Mouse (Mus musculus) embryonic facial prominence, embryonic 10.5 days (tissue): Measurements from ENCODE around the gene S100a16. TPM values are rescaled to one million over a fixed set of nuclear protein-coding genes. Genes with fewer than 3 reads are reported as not detected.

Experiments used
- DNase-seq: peaks from one replicate; pipeline ENCODE4 v3.0.0-alpha.2; 2017; ENCODE audit warnings: low spot score
- H3K27ac ChIP-seq: fragments of 300-500 bp; sonication (generic); replicated peaks from 2 replicates; pipeline ENCODE4 v1.5.1; 2016; ENCODE audit warnings: mild to moderate bottlenecking
- H3K27me3 ChIP-seq: fragments of 300-500 bp; sonication (generic); replicated peaks from 2 replicates; pipeline ENCODE4 v1.6.1; 2016; ENCODE audit warnings: low read depth, mild to moderate bottlenecking; ENCODE audit not compliant: poor library complexity, severe bottlenecking
- H3K36me3 ChIP-seq: fragments of 300-500 bp; sonication (generic); replicated peaks from 2 replicates; pipeline ENCODE4 v1.6.1; 2016; ENCODE audit warnings: mild to moderate bottlenecking, moderate library complexity
- H3K4me1 ChIP-seq: fragments of 300-500 bp; sonication (generic); 2 replicates; pipeline ENCODE4 v1.6.1; 2016
- H3K4me3 ChIP-seq: fragments of 300-500 bp; sonication (generic); 2 replicates; pipeline ENCODE4 v1.5.1; 2016; ENCODE audit warnings: mild to moderate bottlenecking, moderate library complexity
- H3K9me3 ChIP-seq: fragments of 300-500 bp; sonication (generic); 2 replicates; pipeline ENCODE4 v1.6.1; 2016; ENCODE audit warnings: mild to moderate bottlenecking
- WGBS: fragments of 180-500 bp; shearing (Covaris S2); methylation state at CpG from one replicate; pipeline ENCODE4 v1.1.7; 2016; 5-methylcytosine and 5-hydroxymethylcytosine counted together
- polyA plus RNA-seq: library from polyadenylated mRNA; unstranded; fragments of >200 nt; fragmentation: Nextera tagmentation; extraction: Ambion mirVana; gene quantifications from 2 replicates; pipeline ENCODE4 v1.2.1, GENCODE M21; 2016

S100a16 gene
- polyA plus RNA-seq, 1 experiment from 2014 or later: 34.7 TPM

- WGBS: under 1% methylated on average over 66 of the region's 66 CpGs
- peak; percentile 99 for DNase-seq
- H3K27ac ChIP-seq: peak within 1 kb of the TSS; percentile 99
- peak within 1 kb of the TSS; percentile 97 for H3K4me3 ChIP-seq
- peaks cover 31% of the 10 kb centered on the region for H3K27me3 ChIP-seq
- peaks cover 23% of the 10 kb centered on the region for H3K4me1 ChIP-seq
- no peaks in the 10 kb centered on the region for H3K9me3 ChIP-seq
- H3K36me3 ChIP-seq: peaks cover 36% of the 10 kb centered on the region
These were observed 27.9 kb upstream of the S100a16 start, which contains the start of gene Chtop for GRCm38 (mm10) chr3:90508950-90509746. Chtop (minus strand) TSS chr3:90509498.

- Histone ChIP-seq H3K36me3 (peaks cover 30% of the 10 kb centered on the region), H3K27me3 (peaks cover 37% of the 10 kb centered on the region), H3K4me1 (peaks cover 29% of the 10 kb centered on the region), H3K27ac (peak overlapping the region; percentile 99), H3K4me3 (peak overlapping the region; percentile 97), H3K9me3 (no peaks in the 10 kb centered on the region)
- DNase-seq: no peak
- 20% methylated on average over 2 of the region's 2 CpGs for WGBS
These were observed 27.3 kb upstream of the S100a16 start for GRCm38 (mm10) chr3:90509747-90510123.

- H3K4me3 ChIP-seq: no peak overlapping the region
- H3K9me3 ChIP-seq: no peaks in the 10 kb centered on the region
- peaks cover 33% of the 10 kb centered on the region for H3K4me1 ChIP-seq
- peaks cover 5% of the 10 kb centered on the region for H3K36me3 ChIP-seq
- H3K27ac ChIP-seq: no peak overlapping the region
- 85% methylated on average over 5 of the region's 5 CpGs for WGBS
- DNase-seq: no peak
- H3K27me3 ChIP-seq: peaks cover 52% of the 10 kb centered on the region
These were observed 24.8 kb upstream of the S100a16 start for GRCm38 (mm10) chr3:90512276-90512675.

DNA sequence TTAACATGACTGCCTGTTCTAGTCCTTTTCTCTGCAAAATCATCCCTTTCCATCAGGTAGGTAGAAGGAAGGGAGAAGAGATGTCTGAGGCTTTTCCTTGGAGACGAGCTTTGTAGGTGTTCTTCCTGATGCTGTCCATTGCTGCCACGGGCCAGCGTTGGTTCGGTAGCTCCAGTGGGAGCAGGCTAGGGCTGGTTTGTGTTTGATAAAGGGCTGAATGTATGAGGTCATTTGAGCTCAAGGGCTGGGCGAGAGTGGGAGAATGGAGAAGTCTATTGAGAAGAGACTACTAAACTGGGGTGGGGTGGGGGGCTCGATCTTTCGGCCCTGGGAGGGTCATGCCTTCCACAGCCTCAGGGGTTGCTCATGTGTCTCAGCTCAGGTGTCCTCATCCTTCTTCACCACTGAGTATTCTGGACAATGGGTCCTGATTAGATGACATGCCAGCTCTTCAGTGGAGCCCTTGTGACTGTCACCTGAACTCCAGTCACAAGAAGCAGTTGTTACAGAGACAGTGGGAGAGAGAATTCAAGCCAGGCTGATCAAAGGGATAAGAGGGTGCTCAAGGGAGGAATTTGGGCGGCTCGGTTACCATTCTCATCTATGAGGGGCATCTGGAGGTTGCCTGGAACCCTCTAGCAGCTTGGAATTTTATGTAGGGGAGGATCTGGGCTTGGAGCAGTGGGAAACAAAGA is 24.0 kb upstream of the S100a16 start:
- WGBS: 79% methylated on average over 9 of the region's 9 CpGs
- H3K36me3 ChIP-seq: no peaks in the 10 kb centered on the region
- no peak overlapping the region for H3K27ac ChIP-seq
- H3K27me3 ChIP-seq: peaks cover 52% of the 10 kb centered on the region
- no peak overlapping the region for H3K4me3 ChIP-seq
- peaks cover 25% of the 10 kb centered on the region for H3K4me1 ChIP-seq
- no peak for DNase-seq
- no peaks in the 10 kb centered on the region for H3K9me3 ChIP-seq

GRCm38 (mm10) chr3:90513796-90514590 is 23.1 kb upstream of the S100a16 start, which contains the start of the genes S100a1 and S100a13:
S100a1 (minus strand) TSS chr3:90514392.
S100a13 (plus strand) TSS chr3:90514435.
- Histone ChIP-seq H3K4me3 (peak within 1 kb of the TSS; percentile 58), H3K27me3 (peaks cover 52% of the 10 kb centered on the region), H3K4me1 (peaks cover 23% of the 10 kb centered on the region), H3K36me3 (no peaks in the 10 kb centered on the region), H3K27ac (peak within 1 kb of the TSS; percentile 24; the same call in 1 of the 2 replicates), H3K9me3 (no peaks in the 10 kb centered on the region)
- DNase-seq: peak; percentile 40
- WGBS: 2% methylated on average over 25 of the region's 25 CpGs

GRCm38 (mm10) chr3:90514691-90515090 is 22.4 kb upstream of the S100a16 start:
- Histone ChIP-seq H3K27ac (peak overlapping the region; percentile 24; the same call in 1 of the 2 replicates), H3K27me3 (peaks cover 52% of the 10 kb centered on the region)
- peak; percentile 79 for DNase-seq

GRCm38 (mm10) chr3:90515242-90515641 is 21.8 kb upstream of the S100a16 start:
- H3K9me3 ChIP-seq: no peaks in the 10 kb centered on the region
- H3K27me3 ChIP-seq: peaks cover 52% of the 10 kb centered on the region
- H3K4me3 ChIP-seq: peak overlapping the region; percentile 58
- H3K27ac ChIP-seq: peak overlapping the region; percentile 20; the same call in 1 of the 2 replicates
- H3K4me1 ChIP-seq: peaks cover 23% of the 10 kb centered on the region
- H3K36me3 ChIP-seq: no peaks in the 10 kb centered on the region
- no peak for DNase-seq
- 38% methylated on average over 1 of the region's 1 CpGs for WGBS

More at GRCm38 (mm10) chr3:90514691-90515090, 22.4 kb upstream of the S100a16 start:
- Histone ChIP-seq H3K36me3 (no peaks in the 10 kb centered on the region), H3K9me3 (no peaks in the 10 kb centered on the region), H3K4me3 (peak overlapping the region; percentile 58), H3K4me1 (peaks cover 23% of the 10 kb centered on the region)
- WGBS: 1% methylated on average over 10 of the region's 10 CpGs

GRCm38 (mm10) chr3:90515789-90516188 is 21.3 kb upstream of the S100a16 start:
- DNase-seq: no peak
- Histone ChIP-seq H3K27ac (no peak overlapping the region), H3K4me3 (no peak overlapping the region), H3K4me1 (peaks cover 23% of the 10 kb centered on the region), H3K9me3 (no peaks in the 10 kb centered on the region), H3K27me3 (peaks cover 51% of the 10 kb centered on the region), H3K36me3 (no peaks in the 10 kb centered on the region)
- 87% methylated on average over 4 of the region's 4 CpGs for WGBS

DNA sequence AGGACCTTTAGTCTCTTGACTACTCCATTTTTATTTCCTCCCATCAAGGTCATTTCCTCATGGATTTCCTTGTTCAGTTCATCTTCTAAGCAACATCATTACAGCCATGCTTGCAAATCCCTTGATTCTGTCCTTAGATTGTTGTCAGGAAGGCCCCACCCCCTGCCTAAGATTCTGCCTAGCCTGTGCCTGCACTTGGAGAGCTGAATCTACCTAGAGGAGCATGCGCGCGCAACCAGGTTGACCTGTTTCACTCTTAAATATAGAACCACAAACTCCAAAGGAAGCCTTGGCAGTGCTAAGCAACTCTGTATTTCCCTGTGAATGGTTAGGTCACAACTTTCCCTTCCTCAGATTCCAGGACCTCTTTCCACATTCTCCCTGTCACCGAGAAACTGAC is 19.3 kb upstream of the S100a16 start:
- Histone ChIP-seq H3K9me3 (no peaks in the 10 kb centered on the region), H3K36me3 (no peaks in the 10 kb centered on the region), H3K27ac (no peak overlapping the region), H3K27me3 (peaks cover 35% of the 10 kb centered on the region), H3K4me1 (peaks cover 23% of the 10 kb centered on the region), H3K4me3 (no peak overlapping the region)
- no peak for DNase-seq
- 83% methylated on average over 4 of the region's 4 CpGs for WGBS

GRCm38 (mm10) chr3:90525421-90525820 is 11.6 kb upstream of the S100a16 start:
- WGBS: 54% methylated on average over 4 of the region's 4 CpGs
- Histone ChIP-seq H3K4me1 (no peaks in the 10 kb centered on the region), H3K4me3 (no peak overlapping the region), H3K36me3 (no peaks in the 10 kb centered on the region), H3K27ac (no peak overlapping the region), H3K9me3 (no peaks in the 10 kb centered on the region), H3K27me3 (0 out of 2 replicates have a peak, but pooled peaks cover 4% of the 10 kb centered on the region)
- DNase-seq: no peak

DNA sequence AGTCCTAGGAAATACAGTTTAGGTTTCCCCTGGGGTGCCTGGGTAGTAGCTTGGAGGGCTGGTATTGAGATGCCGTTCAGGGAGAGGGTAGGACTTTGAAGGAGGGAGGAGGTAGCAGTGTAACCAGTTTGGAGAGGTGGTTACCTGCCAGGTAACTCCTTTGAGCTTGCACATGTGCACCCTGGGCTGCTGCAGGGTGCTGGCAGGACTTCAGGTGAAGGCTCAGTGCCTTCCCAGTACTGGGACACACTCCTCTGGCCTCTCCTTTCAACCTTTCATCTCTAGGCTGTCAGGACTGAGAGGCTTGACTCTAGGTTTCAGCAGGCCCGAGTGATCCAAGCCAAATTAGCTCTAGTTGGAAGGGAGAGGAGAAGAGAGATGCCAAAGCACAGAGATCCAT is 11.0 kb upstream of the S100a16 start:
- H3K9me3 ChIP-seq: no peaks in the 10 kb centered on the region
- no peak overlapping the region for H3K4me3 ChIP-seq
- no peaks in the 10 kb centered on the region for H3K4me1 ChIP-seq
- no peak overlapping the region for H3K27ac ChIP-seq
- H3K36me3 ChIP-seq: no peaks in the 10 kb centered on the region
- WGBS: 70% methylated on average over 2 of the region's 2 CpGs
- 0 out of 2 replicates have a peak, but pooled peaks cover 4% of the 10 kb centered on the region for H3K27me3 ChIP-seq
- no peak for DNase-seq

DNA sequence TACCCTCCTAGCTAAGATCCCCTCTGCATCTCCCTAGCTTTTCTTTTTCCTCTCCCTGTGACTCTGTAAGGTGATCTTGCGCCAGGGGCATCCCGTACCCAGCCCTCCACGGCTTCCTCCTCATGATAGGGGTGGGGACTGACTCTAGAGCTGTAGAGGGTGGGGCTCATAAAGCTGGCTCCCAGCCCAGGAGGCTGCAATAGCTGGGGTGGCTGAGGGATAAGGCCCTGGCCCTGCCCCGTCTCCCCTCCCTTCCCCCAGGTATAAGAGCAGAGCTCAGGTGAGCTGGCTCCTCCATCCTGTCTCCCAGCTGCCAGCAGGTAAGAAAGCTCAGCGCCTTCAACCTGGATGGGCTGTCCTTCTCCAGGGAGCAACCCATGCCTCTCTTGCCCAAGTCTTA is 10.5 kb upstream of the S100a16 start, which contains the start of gene S100a14:
TSS of gene S100a14 (plus strand) at position 277 of the 400 bp plus-strand sequence.
- H3K9me3 ChIP-seq: no peaks in the 10 kb centered on the region
- 83% methylated on average over 5 of the region's 5 CpGs for WGBS
- no peaks in the 10 kb centered on the region for H3K4me1 ChIP-seq
- no peak within 1 kb of the TSS for H3K4me3 ChIP-seq
- H3K36me3 ChIP-seq: no peaks in the 10 kb centered on the region
- no peak for DNase-seq
- no peak within 1 kb of the TSS for H3K27ac ChIP-seq
- 0 out of 2 replicates have a peak, but pooled peaks cover 4% of the 10 kb centered on the region for H3K27me3 ChIP-seq
